Mouse (Mus musculus) stomach, postnatal 0 days (tissue): ENCODE results near the gene Nacad. TPM values are rescaled to one million over a fixed set of nuclear protein-coding genes. Genes with fewer than 3 reads are reported as not detected.

ENCODE experiments used
- ATAC-seq: fragments of 200-750 bp; cut with Nextera tagmentation; 2 replicates; pipeline ENCODE4 v1.8.0; 2017; ENCODE audit not compliant: low FRiP score, low TSS enrichment
- DNase-seq: peaks from one replicate; pipeline ENCODE4 v3.0.0-alpha.2; 2016; ENCODE audit warnings: low spot score
- H3K27ac ChIP-seq: fragments of 300-500 bp; sonication (generic); replicated peaks from 2 replicates; pipeline ENCODE4 v1.5.1; 2014; ENCODE audit warnings: mild to moderate bottlenecking, control low read depth
- H3K27me3 ChIP-seq: fragments of 300-500 bp; sonication (generic); 2 replicates; pipeline ENCODE4 v1.6.1; 2014; ENCODE audit warnings: low read length; ENCODE audit not compliant: control insufficient read depth, insufficient read depth
- H3K36me3 ChIP-seq: fragments of 300-500 bp; sonication (generic); 2 replicates; pipeline ENCODE4 v1.6.1; 2014; ENCODE audit warnings: low read length, mixed read lengths; ENCODE audit not compliant: control insufficient read depth, insufficient read depth
- H3K4me1 ChIP-seq: fragments of 300-500 bp; sonication (generic); replicated peaks from 2 replicates; pipeline ENCODE4 v1.6.1; 2014; ENCODE audit warnings: antibody characterized with exemption; ENCODE audit not compliant: control insufficient read depth, insufficient read depth
- H3K4me2 ChIP-seq: fragments of 300-500 bp; sonication (generic); replicated peaks from 2 replicates; pipeline ENCODE4 v1.6.1; 2014; ENCODE audit warnings: low read depth, mild to moderate bottlenecking, control low read depth, moderate library complexity
- H3K4me3 ChIP-seq: fragments of 300-500 bp; sonication (generic); 2 replicates; pipeline ENCODE4 v1.5.1; 2014; ENCODE audit warnings: low read depth, low read length, control low read depth
- H3K9ac ChIP-seq: fragments of 300-500 bp; sonication (generic); 2 replicates; pipeline ENCODE4 v1.6.1; 2014; ENCODE audit warnings: mild to moderate bottlenecking, low read length, control low read depth, mixed read lengths
- H3K9me3 ChIP-seq: fragments of 300-500 bp; sonication (generic); 2 replicates; pipeline ENCODE4 v1.6.1; 2016; ENCODE audit warnings: low read length; ENCODE audit not compliant: control insufficient read depth
- CTCF ChIP-seq: IDR thresholded peaks from 2 replicates; pipeline ENCODE4 v1.5.1; 2016; ENCODE audit warnings: antibody characterized with exemption, low read depth, mild to moderate bottlenecking, moderate library complexity
- EP300 ChIP-seq: optimal IDR thresholded peaks from 2 replicates; pipeline ENCODE3; 2016; ENCODE audit warnings: antibody characterized with exemption
- WGBS: fragments of 180-500 bp; shearing (Covaris S2); extraction: QIAGEN DNeasy Blood & Tissue Kit; methylation state at CpG from one replicate; pipeline ENCODE4 v1.1.7; 2014; 5-methylcytosine and 5-hydroxymethylcytosine counted together
- polyA plus RNA-seq: library from polyadenylated mRNA; unstranded; fragments of >200 nt; fragmentation: Nextera tagmentation; extraction: Ambion mirVana; gene quantifications from 2 replicates; pipeline ENCODE4 v1.2.1, GENCODE M21; 2015

Gene Nacad
- polyA plus RNA-seq, 1 experiment from 2014 or later: 7.3 TPM

DNA sequence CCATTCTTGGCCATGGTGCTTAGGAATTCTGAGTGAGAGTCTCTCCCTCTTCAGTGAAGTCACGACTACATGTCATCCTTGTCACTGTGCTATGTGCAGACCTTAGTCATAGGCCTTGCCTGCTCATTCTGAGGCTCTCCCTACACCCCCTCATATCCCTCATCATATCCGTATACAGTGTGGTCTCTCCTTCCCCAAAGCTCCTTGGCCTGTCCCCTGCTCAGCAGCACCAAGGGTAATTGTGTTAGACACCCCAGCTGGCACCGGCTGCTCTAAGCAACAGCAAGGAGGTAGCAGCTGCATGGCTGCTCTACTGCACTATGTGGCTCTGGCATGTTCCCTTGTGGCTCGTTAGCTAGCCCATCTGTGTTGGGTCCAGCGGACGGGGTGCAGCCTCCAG is 38.7 kb upstream of the Nacad start:
- TF ChIP-seq CTCF (no peak), EP300 (no peak)
- H3K27me3 ChIP-seq: no peaks in the 10 kb centered on the region
- no peak overlapping the region for H3K27ac ChIP-seq
- H3K9me3 ChIP-seq: no peaks in the 10 kb centered on the region
- ATAC-seq (no peak), DNase-seq (no peak)
- H3K4me1 ChIP-seq: no peaks in the 10 kb centered on the region
- no peak overlapping the region for H3K4me3 ChIP-seq
- H3K36me3 ChIP-seq: no peaks in the 10 kb centered on the region
- H3K9ac ChIP-seq: no peak overlapping the region
- WGBS: 69% methylated on average over 6 of the region's 6 CpGs
- H3K4me2 ChIP-seq: no peak overlapping the region

DNA sequence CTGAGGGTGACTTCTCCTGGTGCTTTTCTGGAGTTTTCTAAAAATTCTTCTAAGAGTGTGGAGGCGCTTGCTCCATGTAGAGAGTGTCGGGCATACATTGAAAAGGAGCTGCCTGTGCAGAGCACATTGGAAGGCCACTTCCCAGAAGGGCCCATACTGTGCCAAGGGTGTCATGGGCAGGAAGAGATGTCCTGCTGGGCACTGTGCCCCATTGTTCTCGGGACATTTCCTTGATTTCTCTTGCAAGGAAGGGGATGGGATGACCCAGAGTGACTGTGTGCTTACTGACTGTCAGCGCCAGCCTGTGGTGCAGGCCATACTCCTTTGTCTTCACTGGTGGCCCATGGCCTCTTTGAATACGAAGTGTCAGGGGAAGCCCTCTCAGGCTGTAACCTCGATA is 33.2 kb upstream of the Nacad start:
- Histone ChIP-seq H3K4me2 (no peak overlapping the region), H3K27me3 (no peaks in the 10 kb centered on the region), H3K4me3 (no peak overlapping the region), H3K9me3 (no peaks in the 10 kb centered on the region), H3K4me1 (no peaks in the 10 kb centered on the region), H3K27ac (no peak overlapping the region), H3K9ac (no peak overlapping the region), H3K36me3 (no peaks in the 10 kb centered on the region)
- 77% methylated on average over 6 of the region's 6 CpGs for WGBS
- ATAC-seq (no peak), DNase-seq (no peak)
- TF ChIP-seq CTCF: no peak
- no peak for TF ChIP-seq EP300

DNA sequence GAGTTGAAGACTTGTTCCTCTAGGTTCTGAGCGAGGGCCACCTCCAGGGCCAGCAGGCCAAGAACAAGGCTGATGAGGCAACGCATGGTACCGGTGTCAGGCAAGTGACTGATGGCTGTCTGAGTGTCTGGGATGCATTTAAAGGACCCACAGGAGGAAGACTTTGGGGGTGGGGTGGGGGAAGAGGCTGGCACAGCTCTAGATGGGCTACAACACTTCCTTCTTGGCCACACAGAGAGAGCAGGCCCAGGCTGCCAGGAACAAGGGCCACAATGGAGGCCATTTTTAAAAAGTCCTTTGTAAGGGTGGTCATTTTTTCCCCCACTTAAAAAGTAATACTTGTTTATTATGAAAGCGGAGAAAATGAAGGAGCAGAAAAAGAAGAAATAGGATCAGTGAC is 32.7 kb upstream of the Nacad start, which contains the start of gene Wap:
TSS of gene Wap (minus strand) at position 101 of the 400 bp plus-strand sequence.
- no peak within 1 kb of the TSS for H3K4me2 ChIP-seq
- TF ChIP-seq CTCF (no peak), EP300 (no peak)
- WGBS: 78% methylated on average over 4 of the region's 4 CpGs
- H3K27me3 ChIP-seq: no peaks in the 10 kb centered on the region
- H3K27ac ChIP-seq: no peak within 1 kb of the TSS
- no peak within 1 kb of the TSS for H3K4me3 ChIP-seq
- no peaks in the 10 kb centered on the region for H3K9me3 ChIP-seq
- DNase-seq (no peak), ATAC-seq (no peak)
- H3K9ac ChIP-seq: no peak within 1 kb of the TSS
- H3K4me1 ChIP-seq: no peaks in the 10 kb centered on the region
- H3K36me3 ChIP-seq: no peaks in the 10 kb centered on the region

DNA sequence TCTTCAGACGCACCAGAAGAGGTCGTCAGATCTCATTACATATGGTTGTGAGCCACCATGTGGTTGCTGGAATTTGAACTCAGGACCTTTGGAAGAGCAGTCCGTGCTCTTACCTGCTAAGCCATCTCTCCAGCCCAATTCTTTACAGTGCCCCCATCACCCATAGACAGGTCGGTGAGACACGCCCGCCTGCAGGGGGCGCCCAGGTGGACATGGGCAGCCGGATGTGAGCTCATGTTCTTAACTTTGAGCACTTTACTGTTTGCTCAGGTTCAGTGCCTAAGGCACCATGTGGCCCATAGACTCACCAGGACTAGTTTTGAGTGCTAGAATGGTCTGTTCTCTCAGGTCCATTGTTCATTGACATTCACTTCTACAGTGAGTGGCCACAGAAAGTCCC is 30.3 kb upstream of the Nacad start:
- no peak for DNase-seq
- 65% methylated on average over 8 of the region's 8 CpGs for WGBS
- peak; percentile 27; the same call in 1 of the 2 replicates for TF ChIP-seq CTCF
- no peak for TF ChIP-seq EP300

GRCm38 (mm10) chr11:6629655-6630054 is 23.8 kb upstream of the Nacad start:
- H3K27me3 ChIP-seq: no peaks in the 10 kb centered on the region

More for the DNA sequence above, 30.3 kb upstream of the Nacad start:
- no peak overlapping the region for H3K27ac ChIP-seq
- no peaks in the 10 kb centered on the region for H3K36me3 ChIP-seq
- ATAC-seq: no peak
- no peaks in the 10 kb centered on the region for H3K27me3 ChIP-seq
- H3K4me3 ChIP-seq: no peak overlapping the region
- no peak overlapping the region for H3K9ac ChIP-seq
- no peaks in the 10 kb centered on the region for H3K9me3 ChIP-seq
- no peaks in the 10 kb centered on the region for H3K4me1 ChIP-seq
- H3K4me2 ChIP-seq: no peak overlapping the region

GRCm38 (mm10) chr11:6628568-6628967 is 22.7 kb upstream of the Nacad start:
- Histone ChIP-seq H3K9me3 (no peaks in the 10 kb centered on the region), H3K9ac (no peak overlapping the region), H3K27me3 (no peaks in the 10 kb centered on the region), H3K36me3 (peaks cover 4% of the 10 kb centered on the region), H3K4me3 (no peak overlapping the region), H3K27ac (no peak overlapping the region), H3K4me1 (peaks cover 7% of the 10 kb centered on the region), H3K4me2 (no peak overlapping the region)
- DNase-seq: peak; percentile 75
- 28% methylated on average over 4 of the region's 4 CpGs for WGBS
- TF ChIP-seq CTCF (peak; percentile 78), EP300 (no peak)
- ATAC-seq: peak; percentile 54

More at GRCm38 (mm10) chr11:6629655-6630054, 23.8 kb upstream of the Nacad start:
- no peak overlapping the region for H3K27ac ChIP-seq
- H3K4me3 ChIP-seq: no peak overlapping the region
- DNase-seq (no peak), ATAC-seq (no peak)
- H3K36me3 ChIP-seq: no peaks in the 10 kb centered on the region
- H3K4me1 ChIP-seq: peaks cover 7% of the 10 kb centered on the region
- no peak overlapping the region for H3K9ac ChIP-seq
- TF ChIP-seq EP300 (no peak), CTCF (peak; percentile 67)
- no peak overlapping the region for H3K4me2 ChIP-seq
- H3K9me3 ChIP-seq: no peaks in the 10 kb centered on the region
